Mouse (Mus musculus): ENCODE results near the gene Tomm40. TPM values are rescaled to one million over a fixed set of nuclear protein-coding genes. Genes with fewer than 3 reads are reported as not detected.
A peak's percentile ranks its signal among the peaks of the same experiment; 100 is the strongest.

Tomm40 gene
- polyA plus RNA-seq, 1 experiment, result 109 TPM

GRCm38 (mm10) chr7:19745971-19746370 lies 30.7 kb upstream of the Tomm40 start:
- H3K27ac ChIP-seq (ENCODE audit: control insufficient read depth, insufficient read depth, low read length), result no peak overlapping the region
- peaks cover 11% of the 10 kb centered on the region for H3K4me1 ChIP-seq (replicated peaks; ENCODE audit: control insufficient read depth, insufficient read depth, low read length)
- no peak for DNase-seq
- WGBS, result 95% methylated on average over 8 of the region's 10 CpGs
- H3K4me3 ChIP-seq (ENCODE audit: control insufficient read depth, insufficient read depth, low read length), result no peak overlapping the region
- no peaks in the 10 kb centered on the region; the same call in 1 of the 2 replicates for H3K27me3 ChIP-seq (ENCODE audit: control insufficient read depth, insufficient read depth, low read length)
- TF ChIP-seq POLR2A (IDR thresholded peaks at IDR 0.05; ENCODE audit: control insufficient read depth, extremely low read depth, insufficient read depth, low read length, poor library complexity), result no peak
- no peak for TF ChIP-seq CTCF (IDR thresholded peaks at IDR 0.05; ENCODE audit: borderline replicate concordance, control insufficient read depth, extremely low read depth, insufficient read depth, low read length, poor library complexity)
- H3K36me3 ChIP-seq (ENCODE audit: control insufficient read depth, insufficient read depth, low read length), result no peaks in the 10 kb centered on the region

DNA sequence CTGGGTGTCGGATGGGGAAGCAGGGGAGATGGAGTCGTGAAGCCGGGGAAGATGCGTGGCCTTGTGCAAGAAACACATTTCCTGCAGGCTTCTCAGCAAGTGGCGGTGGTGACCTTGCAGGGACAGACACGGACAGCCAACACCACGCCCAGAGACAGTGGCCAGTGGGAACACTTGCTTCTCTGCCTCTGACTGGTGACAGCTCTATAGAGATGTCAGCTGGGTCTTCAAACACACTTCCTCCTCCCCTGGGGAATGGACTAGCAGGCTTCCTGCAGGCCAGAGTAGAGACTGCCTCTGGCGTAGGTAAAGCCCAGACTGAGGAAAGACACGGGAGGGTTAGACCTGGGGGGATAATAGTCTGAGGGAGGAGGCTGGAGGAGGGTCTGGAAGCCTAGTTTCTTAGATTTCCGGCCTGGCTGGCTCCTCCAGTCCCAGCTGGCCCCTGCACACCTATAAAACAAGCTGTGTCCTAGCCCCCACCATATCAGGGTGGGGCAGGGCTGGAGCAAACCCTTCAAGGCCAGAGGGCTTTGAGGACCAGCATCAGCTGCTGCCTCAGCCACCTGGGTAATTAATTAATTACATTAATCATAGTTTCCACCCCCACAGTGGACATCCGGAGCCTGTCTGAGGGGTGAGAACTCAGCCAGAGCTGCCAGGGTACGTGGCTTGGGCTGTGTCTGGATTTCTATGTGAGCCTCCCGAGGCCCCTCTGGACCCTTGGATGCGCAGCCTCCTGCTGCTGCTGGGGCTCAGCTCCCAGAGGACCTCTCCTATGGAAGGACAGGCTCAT lies 29.6 kb upstream of the Tomm40 start:
- 61% methylated on average over 14 of the region's 14 CpGs for WGBS
- Histone ChIP-seq H3K4me3 (ENCODE audit: control insufficient read depth, insufficient read depth, low read length) (no peak overlapping the region), H3K27ac (ENCODE audit: control insufficient read depth, insufficient read depth, low read length) (no peak overlapping the region), H3K36me3 (ENCODE audit: control insufficient read depth, insufficient read depth, low read length) (no peaks in the 10 kb centered on the region), H3K4me1 (replicated peaks; ENCODE audit: control insufficient read depth, insufficient read depth, low read length) (peaks cover 11% of the 10 kb centered on the region), H3K27me3 (ENCODE audit: control insufficient read depth, insufficient read depth, low read length) (no peaks in the 10 kb centered on the region; the same call in 1 of the 2 replicates)
- TF ChIP-seq POLR2A (IDR thresholded peaks at IDR 0.05; ENCODE audit: control insufficient read depth, extremely low read depth, insufficient read depth, low read length, poor library complexity) (no peak), CTCF (IDR thresholded peaks at IDR 0.05; ENCODE audit: borderline replicate concordance, control insufficient read depth, extremely low read depth, insufficient read depth, low read length, poor library complexity) (no peak)
- no peak for DNase-seq

- 91% methylated on average over 6 of the region's 6 CpGs for WGBS
- no peaks in the 10 kb centered on the region for H3K36me3 ChIP-seq (ENCODE audit: control insufficient read depth, insufficient read depth, low read length)
- no peak for DNase-seq
- H3K27ac ChIP-seq (ENCODE audit: control insufficient read depth, insufficient read depth, low read length), result no peak overlapping the region
- no peaks in the 10 kb centered on the region; the same call in 1 of the 2 replicates for H3K27me3 ChIP-seq (ENCODE audit: control insufficient read depth, insufficient read depth, low read length)
- no peak overlapping the region for H3K4me3 ChIP-seq (ENCODE audit: control insufficient read depth, insufficient read depth, low read length)
- H3K4me1 ChIP-seq (replicated peaks; ENCODE audit: control insufficient read depth, insufficient read depth, low read length), result peaks cover 1% of the 10 kb centered on the region
- no peak for TF ChIP-seq CTCF (IDR thresholded peaks at IDR 0.05; ENCODE audit: borderline replicate concordance, control insufficient read depth, extremely low read depth, insufficient read depth, low read length, poor library complexity)
- TF ChIP-seq POLR2A (IDR thresholded peaks at IDR 0.05; ENCODE audit: control insufficient read depth, extremely low read depth, insufficient read depth, low read length, poor library complexity), result no peak
Observed at GRCm38 (mm10) chr7:19743791-19744190, 28.6 kb upstream of the Tomm40 start.

DNA sequence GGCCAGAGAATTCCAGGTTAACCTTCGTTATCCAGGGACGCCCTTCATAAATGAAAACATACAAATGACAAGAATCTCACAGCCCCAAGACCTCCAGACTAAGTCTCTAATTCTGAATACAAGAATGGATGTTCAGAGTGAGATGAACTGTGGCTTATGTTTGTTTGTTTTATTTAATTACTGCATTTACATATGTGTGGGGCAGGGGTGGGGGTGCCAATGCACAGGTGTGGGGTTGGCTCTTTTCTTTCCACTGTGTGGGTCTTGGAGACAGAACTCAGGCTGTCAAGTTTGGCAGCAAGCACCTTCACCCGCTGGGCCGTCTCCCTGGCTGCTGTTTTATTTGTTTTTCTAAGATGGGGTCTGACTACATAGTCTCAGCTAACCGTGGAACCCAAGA lies 27.2 kb upstream of the Tomm40 start:
- Histone ChIP-seq H3K4me1 (replicated peaks; ENCODE audit: control insufficient read depth, insufficient read depth, low read length) (no peaks in the 10 kb centered on the region; the same call in 1 of the 2 replicates), H3K27me3 (ENCODE audit: control insufficient read depth, insufficient read depth, low read length) (no peaks in the 10 kb centered on the region), H3K27ac (ENCODE audit: control insufficient read depth, insufficient read depth, low read length) (no peak overlapping the region), H3K36me3 (ENCODE audit: control insufficient read depth, insufficient read depth, low read length) (no peaks in the 10 kb centered on the region), H3K4me3 (ENCODE audit: control insufficient read depth, insufficient read depth, low read length) (no peak overlapping the region)
- no peak for TF ChIP-seq CTCF (IDR thresholded peaks at IDR 0.05; ENCODE audit: borderline replicate concordance, control insufficient read depth, extremely low read depth, insufficient read depth, low read length, poor library complexity)
- TF ChIP-seq POLR2A (IDR thresholded peaks at IDR 0.05; ENCODE audit: control insufficient read depth, extremely low read depth, insufficient read depth, low read length, poor library complexity), result no peak
- no peak for DNase-seq
- 91% methylated on average over 5 of the region's 5 CpGs for WGBS

- H3K27ac ChIP-seq (ENCODE audit: control insufficient read depth, insufficient read depth, low read length), result peak overlapping the region; percentile 54; the same call in 1 of the 2 replicates
- H3K4me3 ChIP-seq (ENCODE audit: control insufficient read depth, insufficient read depth, low read length), result no peak overlapping the region
- WGBS, result 57% methylated on average over 8 of the region's 8 CpGs
- H3K36me3 ChIP-seq (ENCODE audit: control insufficient read depth, insufficient read depth, low read length), result no peaks in the 10 kb centered on the region
- no peak for DNase-seq
- TF ChIP-seq CTCF (IDR thresholded peaks at IDR 0.05; ENCODE audit: borderline replicate concordance, control insufficient read depth, extremely low read depth, insufficient read depth, low read length, poor library complexity) (no peak), POLR2A (IDR thresholded peaks at IDR 0.05; ENCODE audit: control insufficient read depth, extremely low read depth, insufficient read depth, low read length, poor library complexity) (no peak)
- no peaks in the 10 kb centered on the region for H3K27me3 ChIP-seq (ENCODE audit: control insufficient read depth, insufficient read depth, low read length)
- H3K4me1 ChIP-seq (replicated peaks; ENCODE audit: control insufficient read depth, insufficient read depth, low read length), result no peaks in the 10 kb centered on the region; the same call in 1 of the 2 replicates
Observed at GRCm38 (mm10) chr7:19741329-19742031, 26.2 kb upstream of the Tomm40 start.

GRCm38 (mm10) chr7:19740269-19740668 lies 25.0 kb upstream of the Tomm40 start:
- Histone ChIP-seq H3K36me3 (ENCODE audit: control insufficient read depth, insufficient read depth, low read length) (no peaks in the 10 kb centered on the region), H3K4me1 (replicated peaks; ENCODE audit: control insufficient read depth, insufficient read depth, low read length) (no peaks in the 10 kb centered on the region; the same call in 1 of the 2 replicates), H3K4me3 (ENCODE audit: control insufficient read depth, insufficient read depth, low read length) (no peak overlapping the region), H3K27ac (ENCODE audit: control insufficient read depth, insufficient read depth, low read length) (no peak overlapping the region), H3K27me3 (ENCODE audit: control insufficient read depth, insufficient read depth, low read length) (no peaks in the 10 kb centered on the region)
- no peak for DNase-seq
- TF ChIP-seq POLR2A (IDR thresholded peaks at IDR 0.05; ENCODE audit: control insufficient read depth, extremely low read depth, insufficient read depth, low read length, poor library complexity) (no peak), CTCF (IDR thresholded peaks at IDR 0.05; ENCODE audit: borderline replicate concordance, control insufficient read depth, extremely low read depth, insufficient read depth, low read length, poor library complexity) (no peak)
- WGBS, result 64% methylated on average over 11 of the region's 11 CpGs

Data from thymus, adult 2 months (tissue).